Mouse (Mus musculus) liver, embryonic 14.5 days (tissue): ENCODE data around the gene Masp2. TPM values are rescaled to one million over a fixed set of nuclear protein-coding genes. Genes with fewer than 3 reads are reported as not detected.

Experiments used
- ATAC-seq: fragments of 200-750 bp; cut with Nextera tagmentation; 2 replicates; pipeline ENCODE4 v1.8.0; 2017; ENCODE audit warnings: moderate number of reproducible peaks, mild to moderate bottlenecking, moderate library complexity; ENCODE audit not compliant: insufficient read depth
- DNase-seq, 3 experiments: peaks; one replicate each; pipeline ENCODE4 v3.0.0-alpha.2; 2012 to 2013; ENCODE audit warnings: low read depth in 3 of 3, low spot score in 3 of 3
- H3K27ac ChIP-seq: fragments of 300-500 bp; sonication (generic); 2 replicates; pipeline ENCODE4 v1.5.1; 2014; ENCODE audit warnings: moderate library complexity, mild to moderate bottlenecking, control low read depth, inconsistent platforms
- H3K27me3 ChIP-seq: fragments of 300-500 bp; sonication (generic); 2 replicates; pipeline ENCODE4 v1.6.1; 2014; ENCODE audit warnings: mild to moderate bottlenecking, low read length, moderate library complexity; ENCODE audit not compliant: control insufficient read depth, insufficient read depth
- H3K36me3 ChIP-seq: fragments of 300-500 bp; sonication (generic); replicated peaks from 2 replicates; pipeline ENCODE4 v1.6.1; 2014; ENCODE audit warnings: low read depth; ENCODE audit not compliant: control insufficient read depth, insufficient read depth
- H3K4me1 ChIP-seq, 2 experiments: fragments of 200-500 bp in 1 of 2; fragments of 300-500 bp in 1 of 2; sonication (generic) in 1 of 2; replicated peaks; 2 replicates each; pipeline ENCODE4 v1.6.1; 2012 to 2014; ENCODE audit warnings: antibody characterized with exemption in 1 of 2, inconsistent platforms in 1 of 2, low read length in 1 of 2; ENCODE audit not compliant: control insufficient read depth in 2 of 2, insufficient read depth in 2 of 2
- H3K4me2 ChIP-seq: fragments of 300-500 bp; sonication (generic); 2 replicates; pipeline ENCODE4 v1.6.1; 2014; ENCODE audit warnings: low read depth, mild to moderate bottlenecking, control low read depth, moderate library complexity
- H3K4me3 ChIP-seq, 2 experiments: fragments of 200-500 bp in 1 of 2; fragments of 300-500 bp in 1 of 2; sonication (generic) in 1 of 2; 2 replicates each; pipeline ENCODE4 v1.5.1; 2012 to 2014; ENCODE audit warnings: low read depth in 2 of 2, low read length in 2 of 2, mild to moderate bottlenecking in 2 of 2, control low read depth in 1 of 2, inconsistent platforms in 1 of 2, moderate library complexity in 1 of 2; ENCODE audit not compliant: insufficient read depth in 1 of 2
- H3K9ac ChIP-seq: fragments of 300-500 bp; sonication (generic); replicated peaks from 2 replicates; pipeline ENCODE4 v1.6.1; 2014; ENCODE audit warnings: mild to moderate bottlenecking, control low read depth, moderate library complexity
- H3K9me3 ChIP-seq: fragments of 300-500 bp; sonication (generic); 2 replicates; pipeline ENCODE4 v1.6.1; 2016; ENCODE audit warnings: low read length, mixed read lengths; ENCODE audit not compliant: control insufficient read depth
- CTCF ChIP-seq: IDR thresholded peaks from 2 replicates; pipeline ENCODE4 v1.5.1; 2016; ENCODE audit warnings: antibody characterized with exemption, low read depth, control low read depth
- EP300 ChIP-seq: IDR thresholded peaks from 2 replicates; pipeline ENCODE4 v1.6.1; 2016; ENCODE audit warnings: antibody characterized with exemption, low read depth
- WGBS: fragments of 180-500 bp; shearing (Covaris S2); extraction: QIAGEN DNeasy Blood & Tissue Kit; methylation state at CpG from one replicate; pipeline ENCODE4 v1.1.7; 2014; ENCODE audit not compliant: insufficient replicate concordance; 5-methylcytosine and 5-hydroxymethylcytosine counted together
- polyA plus RNA-seq, 2 experiments: library from polyadenylated mRNA; depleted of rRNA in 1 of 2; stranded (reverse) in 1 of 2; unstranded in 1 of 2; fragments of >200 nt; fragmentation: Nextera tagmentation in 1 of 2; extraction: Ambion mirVana in 1 of 2; gene quantifications; 2 replicates each; pipeline versions ENCODE4 v1.2.1 to v1.2.3; 2012 to 2014

The Masp2 gene
- polyA plus RNA-seq, 2 experiments, result 20.6 to 28.9 TPM

- Histone ChIP-seq H3K36me3 (peaks cover 18% of the 10 kb centered on the region), H3K4me1 (peaks cover 0 to 12% of the 10 kb centered on the region in 2 experiments; a peak in 2 of 4 replicates), H3K27ac (no peak overlapping the region), H3K4me2 (no peak overlapping the region), H3K27me3 (no peaks in the 10 kb centered on the region), H3K9ac (no peak overlapping the region), H3K4me3 (no peak overlapping the region), H3K9me3 (no peaks in the 10 kb centered on the region)
- DNase-seq (no peak), ATAC-seq (peak; percentile 19; the same call in 1 of the 2 replicates)
- WGBS, result 8% methylated on average over 4 of the region's 4 CpGs
- no peak for TF ChIP-seq EP300
- TF ChIP-seq CTCF, result no peak
These were observed 19.1 kb upstream of the Masp2 start for GRCm38 (mm10) chr4:148583257-148583656.

GRCm38 (mm10) chr4:148586648-148587047, 15.7 kb upstream of the Masp2 start:
- Histone ChIP-seq H3K27me3 (no peaks in the 10 kb centered on the region), H3K36me3 (peaks cover 2% of the 10 kb centered on the region), H3K27ac (no peak overlapping the region), H3K9ac (no peak overlapping the region), H3K4me3 (no peak overlapping the region), H3K4me2 (no peak overlapping the region), H3K9me3 (no peaks in the 10 kb centered on the region), H3K4me1 (peaks cover 3 to 15% of the 10 kb centered on the region in 2 experiments; a peak in 3 of 4 replicates)
- WGBS, result 14% methylated on average over 9 of the region's 9 CpGs
- ATAC-seq (no peak), DNase-seq (no peak)
- TF ChIP-seq CTCF (no peak), EP300 (no peak)

- ATAC-seq (no peak), DNase-seq (no peak)
- no peak overlapping the region for H3K27ac ChIP-seq
- no peaks in the 10 kb centered on the region for H3K9me3 ChIP-seq
- no peak overlapping the region for H3K9ac ChIP-seq
- H3K36me3 ChIP-seq, result peaks cover 9% of the 10 kb centered on the region
- no peak overlapping the region for H3K4me3 ChIP-seq
- no peak overlapping the region for H3K4me2 ChIP-seq
- WGBS, result 60% methylated on average over 9 of the region's 9 CpGs
- no peak for TF ChIP-seq CTCF
- no peaks in the 10 kb centered on the region for H3K27me3 ChIP-seq
- peaks cover 3 to 11% of the 10 kb centered on the region in 2 experiments for H3K4me1 ChIP-seq
These were observed 13.6 kb upstream of the Masp2 start for GRCm38 (mm10) chr4:148588793-148589192.

GRCm38 (mm10) chr4:148589565-148589964, 12.8 kb upstream of the Masp2 start:
- TF ChIP-seq EP300, result no peak
- no peak for TF ChIP-seq CTCF
- Histone ChIP-seq H3K9me3 (no peaks in the 10 kb centered on the region), H3K9ac (no peak overlapping the region), H3K4me1 (peaks cover 3 to 11% of the 10 kb centered on the region in 2 experiments), H3K4me2 (no peak overlapping the region), H3K27me3 (no peaks in the 10 kb centered on the region), H3K27ac (no peak overlapping the region), H3K36me3 (peaks cover 16% of the 10 kb centered on the region), H3K4me3 (no peak overlapping the region)
- WGBS, result 76% methylated on average over 8 of the region's 8 CpGs
- DNase-seq, result no peak
- ATAC-seq, result no peak

- peak in 2 of 3 experiments; percentile 24 for DNase-seq
- peak; percentile 2; the same call in 1 of the 2 replicates for TF ChIP-seq CTCF
- no peak for TF ChIP-seq EP300
- H3K27ac ChIP-seq, result peak overlapping the region; percentile 18
These were observed 11.8 kb upstream of the Masp2 start for GRCm38 (mm10) chr4:148590421-148591170.

More at GRCm38 (mm10) chr4:148590421-148591170, 11.8 kb upstream of the Masp2 start:
- Histone ChIP-seq H3K36me3 (peaks cover 25% of the 10 kb centered on the region), H3K9ac (peak overlapping the region; percentile 44), H3K4me1 (peaks cover 3 to 11% of the 10 kb centered on the region in 2 experiments), H3K27me3 (no peaks in the 10 kb centered on the region), H3K4me3 (peak overlapping the region; percentile 69 to 75), H3K9me3 (no peaks in the 10 kb centered on the region), H3K4me2 (peak overlapping the region; percentile 86)
- 3% methylated on average over 18 of the region's 18 CpGs for WGBS
- no peak for ATAC-seq
